Mouse (Mus musculus): ENCODE measurements around the gene Myof.

The Myof gene

DNA sequence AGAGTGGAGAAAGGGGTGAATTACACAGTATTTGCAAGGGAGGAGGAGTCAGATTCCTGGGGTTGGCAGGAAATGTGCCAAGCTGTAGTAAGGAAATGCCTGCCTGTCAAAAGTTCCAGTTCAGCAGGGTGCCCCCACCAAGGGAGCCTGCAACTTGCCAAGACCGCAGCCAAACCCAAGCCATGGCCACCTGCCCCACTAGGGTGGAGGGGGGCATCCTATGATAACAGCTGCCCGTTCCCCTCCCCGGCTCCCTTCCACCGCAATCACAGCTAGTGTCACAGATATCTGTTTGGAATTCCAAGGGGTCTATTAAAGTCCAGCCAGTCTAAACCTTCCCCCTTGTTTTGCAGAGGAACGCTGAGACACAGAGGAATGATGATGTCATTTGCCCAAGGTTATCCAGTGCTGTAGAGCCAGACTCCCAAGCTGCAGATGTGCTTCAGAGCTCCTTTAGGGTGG, 1.1 kb downstream of the Myof start:
- no peak for DNase-seq (ENCODE audit: low read depth, low spot score)

DNA sequence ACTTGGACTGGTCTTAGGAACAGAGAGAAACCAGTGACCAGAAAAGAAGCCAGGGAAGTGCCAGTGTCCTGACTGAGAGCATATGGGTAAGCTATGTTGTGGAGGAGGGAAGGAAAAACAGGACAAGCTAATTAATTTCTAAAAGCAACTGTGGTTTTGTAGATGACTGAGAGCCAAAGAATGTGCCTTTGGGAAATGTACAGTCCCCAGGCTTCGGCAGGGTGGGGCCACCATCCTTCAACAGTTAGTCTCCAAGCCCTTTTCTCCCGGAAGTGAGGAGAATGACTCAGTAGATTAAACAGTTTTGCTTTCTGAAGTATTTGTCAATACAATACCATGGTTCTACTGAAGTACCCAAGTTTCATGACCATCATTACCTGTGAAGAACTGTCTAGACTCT, 5.1 kb downstream of the Myof start:
- no peak for DNase-seq (ENCODE audit: low read depth, low spot score)

DNA sequence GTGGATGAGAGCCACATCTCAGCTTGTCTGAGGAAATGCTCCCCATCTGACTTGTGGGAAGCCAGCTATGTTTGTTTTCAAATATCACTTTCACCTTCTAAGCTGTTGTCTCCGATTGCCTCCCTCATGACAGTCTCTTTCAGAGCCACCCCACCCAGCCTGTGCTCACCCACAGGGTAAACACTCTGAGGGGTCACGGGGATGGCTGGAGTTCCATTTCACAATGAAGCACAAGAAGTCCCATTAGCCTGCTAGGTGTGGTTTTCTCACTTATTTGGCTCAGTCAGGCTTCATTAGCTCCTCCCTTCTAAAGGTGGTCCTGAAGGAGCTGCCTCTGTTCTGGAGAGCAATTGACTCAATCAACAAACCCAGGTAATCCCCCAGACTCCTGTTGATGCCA, 7.6 kb downstream of the Myof start:
- DNase-seq (ENCODE audit: low read depth, low spot score), result no peak

DNA sequence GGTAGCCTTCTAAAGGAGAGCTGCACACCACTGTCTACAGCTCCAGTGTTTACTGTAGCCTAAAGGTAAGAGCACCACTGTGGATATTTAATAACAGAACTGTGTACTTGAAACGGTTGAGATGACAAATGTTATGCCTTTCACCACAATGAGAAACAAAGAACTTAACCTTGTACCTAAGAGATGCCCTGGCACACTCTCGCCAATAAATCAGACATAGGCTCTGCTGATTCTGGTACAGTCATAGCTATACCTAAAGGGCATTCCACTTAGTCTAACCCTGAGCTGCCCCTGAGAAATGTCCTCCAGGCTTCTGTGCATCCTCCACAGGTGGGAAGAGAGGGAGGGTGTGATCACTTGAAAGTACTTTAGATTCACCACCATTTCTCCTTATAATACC, 8.7 kb downstream of the Myof start:
- no peak for DNase-seq (ENCODE audit: low read depth, low spot score)

DNA sequence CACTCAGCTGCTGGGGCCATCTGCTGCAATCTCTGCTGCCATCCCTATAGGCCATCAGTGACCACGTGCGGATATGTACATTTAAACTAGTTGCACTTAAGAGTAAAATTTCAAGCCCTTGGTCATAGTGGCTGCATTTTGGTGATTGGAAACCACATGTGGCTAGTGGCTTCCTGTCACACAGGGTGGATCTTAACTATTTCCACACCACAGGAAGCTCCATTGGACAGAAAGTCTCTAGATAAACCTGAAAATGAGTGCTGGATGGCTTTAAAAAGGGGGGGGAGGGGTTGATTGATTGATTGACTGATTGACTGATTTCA, 9.7 kb downstream of the Myof start:
- no peak for DNase-seq (ENCODE audit: low read depth, low spot score)

DNA sequence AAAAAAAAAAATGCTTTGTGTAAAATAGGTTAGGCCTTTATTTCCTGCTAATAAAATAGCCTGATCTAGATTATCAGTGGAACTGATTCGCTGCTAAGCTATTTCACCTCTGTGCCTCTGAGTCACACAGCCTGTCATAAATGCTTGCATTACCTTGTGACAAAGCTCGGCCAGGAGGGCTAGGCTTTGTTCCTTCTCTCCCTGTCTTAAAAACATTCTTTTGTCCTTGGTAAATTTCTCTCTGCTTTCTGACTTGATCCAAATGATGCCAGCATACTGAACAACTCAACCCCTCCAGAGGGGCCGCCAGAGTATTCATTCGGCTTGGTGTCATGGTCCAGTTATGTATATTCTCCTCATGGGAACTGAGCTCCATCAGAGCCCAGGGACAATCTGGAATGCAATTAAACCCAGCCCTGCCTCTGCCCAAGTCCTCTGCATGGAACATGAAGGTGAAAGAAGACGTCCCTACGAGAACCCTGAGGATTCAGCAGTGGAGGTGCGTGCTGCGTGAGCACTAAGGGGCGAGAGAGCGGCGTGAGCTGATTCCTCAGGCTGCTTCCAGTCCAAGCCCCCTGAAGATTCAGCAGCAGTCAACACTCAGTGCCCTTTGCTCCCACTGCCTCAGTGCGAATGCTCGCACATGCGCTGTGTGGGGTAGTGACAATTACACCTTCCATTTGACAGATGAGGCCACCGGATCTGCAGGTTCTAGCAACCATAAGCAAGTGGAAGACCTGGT, 10.2 kb downstream of the Myof start:
- no peak for DNase-seq (ENCODE audit: low read depth, low spot score)

DNA sequence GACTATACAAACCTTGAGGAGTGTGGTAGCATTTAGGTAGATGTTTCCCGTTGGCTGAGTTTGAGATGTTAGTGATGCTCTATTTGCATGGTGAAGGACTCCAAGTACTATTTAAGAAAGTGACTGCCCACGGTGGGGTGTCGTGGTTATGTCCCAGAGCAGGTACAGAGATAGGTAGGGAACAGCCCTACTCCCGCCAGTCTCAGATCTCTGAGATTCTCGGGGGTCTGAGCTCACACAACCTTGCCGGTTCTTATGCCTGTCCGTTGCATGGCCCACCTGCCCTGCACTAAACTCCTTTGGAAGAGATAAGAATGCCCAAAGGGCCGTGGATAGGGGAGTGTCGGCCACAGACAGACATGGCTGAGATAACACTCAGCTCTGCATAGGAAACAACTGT, 12.2 kb downstream of the Myof start:
- no peak for DNase-seq (ENCODE audit: low read depth, low spot score)

DNA sequence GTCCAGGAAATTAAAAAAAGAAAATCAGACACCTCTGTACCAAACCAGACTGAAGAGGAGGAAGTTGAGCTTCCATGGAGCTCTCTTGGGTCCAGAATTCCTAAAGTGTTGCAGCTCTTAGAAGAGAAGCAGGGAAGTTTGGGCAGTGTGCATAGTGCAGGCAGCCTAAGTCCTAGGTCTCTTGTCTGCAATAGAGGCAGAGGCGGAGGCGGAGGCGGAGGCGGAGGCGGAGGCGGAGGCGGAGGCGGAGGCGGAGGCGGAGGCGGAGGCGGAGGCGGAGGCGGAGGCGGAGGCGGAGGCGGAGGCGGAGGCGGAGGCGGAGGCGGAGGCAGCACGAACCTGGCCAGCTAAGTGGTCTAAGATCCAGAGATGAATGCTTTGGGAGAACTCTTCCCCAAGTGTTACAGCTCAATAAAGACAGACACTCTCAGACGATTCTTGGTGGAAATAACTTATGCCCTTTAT, 12.7 kb downstream of the Myof start:
- DNase-seq (ENCODE audit: low read depth, low spot score), result no peak

DNA sequence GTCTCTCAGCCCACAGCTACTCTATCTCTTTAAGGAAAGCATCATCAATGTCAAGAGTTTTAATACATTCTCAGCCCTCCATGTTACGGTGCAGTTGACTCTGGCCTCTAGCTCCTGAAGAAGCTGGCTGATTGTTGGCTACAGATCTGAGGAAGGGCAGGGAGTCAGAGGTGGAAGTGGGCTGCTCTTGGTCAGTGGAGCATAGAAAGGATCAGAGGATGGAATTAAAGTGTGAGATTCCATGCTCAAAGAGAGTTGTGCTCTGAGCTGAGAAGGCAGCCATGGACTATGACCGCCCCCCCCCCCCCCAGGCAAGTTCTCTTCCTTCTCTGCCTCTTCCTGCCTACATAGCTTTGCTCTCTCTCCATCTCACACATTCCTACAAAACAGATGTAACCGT, 13.5 kb downstream of the Myof start:
- no peak for DNase-seq (ENCODE audit: low read depth, low spot score)

DNA sequence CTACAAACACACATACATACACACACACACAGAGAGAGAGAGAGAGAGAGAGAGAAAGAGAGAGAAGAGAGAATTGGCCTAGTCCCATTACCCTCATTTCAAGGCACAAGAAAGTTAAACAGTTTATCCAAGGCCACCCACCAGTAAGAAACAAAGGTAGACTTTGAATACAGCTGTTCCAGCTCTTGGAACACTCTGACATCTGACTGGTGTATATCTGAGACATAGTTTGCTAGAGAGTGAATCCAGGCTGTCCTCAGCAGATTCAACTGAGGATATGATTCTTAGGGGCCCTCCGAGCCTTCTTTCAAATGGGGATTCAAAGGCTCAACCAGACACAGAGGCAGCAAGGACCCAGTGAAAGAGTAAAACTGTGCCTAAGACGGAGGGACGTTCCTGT, 14.1 kb downstream of the Myof start:
- no peak for DNase-seq (ENCODE audit: low read depth, low spot score)

DNA sequence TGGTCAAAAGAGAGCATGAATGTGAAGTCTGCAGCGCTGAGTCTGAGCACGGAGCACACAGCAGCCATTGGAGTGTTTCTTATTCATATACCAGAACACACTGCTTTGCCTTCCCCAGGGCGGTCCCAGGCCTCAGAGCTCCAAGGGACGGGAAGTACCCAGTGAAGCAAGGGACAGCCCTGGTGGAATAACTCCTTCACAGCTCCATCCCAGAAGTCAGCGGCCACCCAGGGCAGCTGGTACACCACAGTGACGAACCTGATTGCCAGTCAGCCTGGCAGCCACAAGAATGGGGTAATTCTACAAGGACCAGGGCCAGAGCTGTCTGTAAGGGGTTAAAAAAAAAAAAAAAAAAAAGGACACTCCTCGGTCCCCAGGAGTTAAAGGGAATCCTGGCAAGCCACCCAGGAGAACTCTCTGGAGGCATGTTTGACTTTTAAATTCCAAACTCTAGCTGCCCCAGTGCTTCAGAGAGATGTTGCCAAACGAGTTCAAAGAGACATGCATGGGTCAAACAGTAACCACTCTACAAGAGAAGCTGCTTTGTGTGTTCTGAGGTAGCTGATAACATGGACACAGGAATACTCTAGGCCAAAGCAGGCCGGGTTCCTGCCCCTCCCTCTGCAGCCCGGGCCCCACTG, 15.4 kb downstream of the Myof start:
- DNase-seq (ENCODE audit: low read depth, low spot score), result no peak

DNA sequence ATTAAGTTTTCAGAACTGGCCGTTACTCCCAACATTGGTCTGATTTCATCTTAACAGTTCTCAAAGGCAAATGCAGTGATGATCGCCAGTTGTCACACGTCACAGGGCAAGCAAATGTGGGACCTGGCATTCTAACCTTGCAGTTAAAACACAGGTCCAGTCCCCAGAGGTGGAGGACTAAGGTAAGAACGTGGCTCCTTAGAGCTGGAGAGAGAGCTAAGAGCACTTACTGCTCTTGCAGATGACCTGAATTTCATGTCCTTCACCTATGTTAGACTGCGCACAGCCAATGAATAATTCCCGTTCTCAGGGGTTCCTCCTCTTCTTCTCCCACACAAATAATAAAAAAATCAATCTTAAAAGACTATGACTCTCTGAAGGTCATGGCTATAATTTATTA, 16.0 kb downstream of the Myof start:
- no peak for DNase-seq (ENCODE audit: low read depth, low spot score)

DNA sequence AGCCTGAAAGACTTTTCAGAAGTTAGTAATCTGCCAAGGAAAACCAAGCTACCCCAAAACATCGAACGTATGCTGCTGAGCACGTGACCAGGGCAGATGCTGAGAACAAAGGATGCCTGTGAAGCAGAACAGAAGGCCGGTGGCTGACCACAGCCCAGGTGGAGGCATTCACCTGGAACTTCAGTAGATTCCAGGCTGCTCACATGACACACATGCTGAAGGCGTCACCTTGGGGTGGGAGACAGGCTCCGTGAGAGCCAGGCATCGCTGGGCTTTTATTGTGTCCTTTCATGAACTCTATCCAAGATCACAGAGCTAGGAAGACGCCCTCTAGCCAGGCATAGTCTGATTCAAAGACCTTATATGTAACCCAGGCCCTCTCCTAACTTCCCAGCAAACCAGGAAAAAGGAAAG, 17.2 kb downstream of the Myof start:
- DNase-seq (ENCODE audit: low read depth, low spot score), result no peak

DNA sequence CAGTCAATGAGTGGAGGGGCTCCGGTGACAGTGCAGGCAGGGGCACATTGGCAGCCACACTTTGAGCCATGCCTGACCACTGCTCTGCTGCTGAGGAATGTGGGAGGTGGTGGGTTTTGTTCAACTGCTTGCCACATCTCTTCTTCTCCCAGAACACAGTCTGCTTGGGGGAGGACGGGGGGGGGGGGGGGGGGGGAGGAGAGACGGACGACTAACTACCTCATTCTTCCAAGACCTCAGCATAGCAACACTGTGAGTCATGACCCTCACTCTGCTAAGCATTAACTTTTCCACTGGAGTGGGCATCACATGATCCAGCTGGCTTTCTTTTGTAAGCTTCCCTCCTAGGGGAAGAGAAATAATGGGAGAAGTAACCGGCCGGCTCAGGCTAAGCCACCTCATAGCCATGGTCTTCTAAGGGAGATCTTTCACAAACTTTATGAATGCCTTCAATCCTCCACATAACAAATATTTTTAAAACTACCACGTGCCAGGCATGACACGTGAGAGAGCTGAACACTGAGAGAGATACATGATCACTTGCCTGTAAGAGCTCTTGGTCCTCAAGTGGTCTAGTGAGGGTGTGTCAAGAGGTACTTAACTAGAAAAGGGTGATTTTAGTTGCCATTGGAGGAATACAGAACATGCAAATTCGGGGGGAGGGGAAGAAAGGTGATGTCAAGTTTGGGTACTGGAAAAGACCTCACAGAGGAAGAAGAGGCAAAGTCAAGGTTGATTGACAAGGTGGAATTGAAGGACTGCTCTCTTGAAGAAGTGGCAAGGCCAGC, 17.9 kb downstream of the Myof start:
- no peak for DNase-seq (ENCODE audit: low read depth, low spot score)

DNA sequence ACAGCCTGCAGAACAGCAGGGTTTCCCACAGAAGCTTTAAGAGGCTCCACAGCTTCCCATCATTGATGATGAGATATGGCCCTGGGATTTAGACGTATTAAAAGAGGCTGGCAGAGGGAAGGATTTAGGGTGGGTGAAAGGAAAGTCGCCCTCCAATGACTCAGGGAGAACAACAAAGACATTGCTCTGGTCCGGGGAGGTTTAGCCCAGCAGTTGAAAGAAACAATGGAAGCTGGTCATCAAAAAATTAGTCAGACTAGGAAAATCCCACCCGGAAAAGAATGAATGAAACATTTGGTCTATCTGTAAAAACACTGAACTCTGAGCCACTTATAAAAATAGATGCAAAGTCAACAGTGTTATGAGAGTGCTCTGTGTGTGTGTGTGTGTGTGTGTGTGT, 19.8 kb downstream of the Myof start:
- DNase-seq (ENCODE audit: low read depth, low spot score), result no peak

DNA sequence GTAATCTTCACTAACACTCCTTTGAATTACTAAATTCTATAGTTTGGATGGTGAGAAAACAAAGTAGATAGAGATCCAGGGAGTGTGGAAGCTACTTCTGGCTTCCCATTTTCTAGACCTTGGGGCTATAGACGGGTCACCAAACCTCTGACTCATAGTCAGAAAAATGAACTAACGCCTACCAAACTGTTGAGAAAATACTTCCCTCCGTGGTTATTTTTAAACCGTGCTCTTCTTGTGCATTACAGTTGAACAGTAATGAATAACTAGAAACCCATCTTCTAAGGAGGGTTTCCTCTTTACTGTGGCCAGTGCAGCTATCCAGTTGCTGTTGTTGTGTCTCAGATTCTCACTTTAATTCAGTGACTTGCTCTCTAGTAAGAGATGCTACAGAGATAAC, 20.7 kb downstream of the Myof start:
- DNase-seq (ENCODE audit: low read depth, low spot score), result no peak

DNA sequence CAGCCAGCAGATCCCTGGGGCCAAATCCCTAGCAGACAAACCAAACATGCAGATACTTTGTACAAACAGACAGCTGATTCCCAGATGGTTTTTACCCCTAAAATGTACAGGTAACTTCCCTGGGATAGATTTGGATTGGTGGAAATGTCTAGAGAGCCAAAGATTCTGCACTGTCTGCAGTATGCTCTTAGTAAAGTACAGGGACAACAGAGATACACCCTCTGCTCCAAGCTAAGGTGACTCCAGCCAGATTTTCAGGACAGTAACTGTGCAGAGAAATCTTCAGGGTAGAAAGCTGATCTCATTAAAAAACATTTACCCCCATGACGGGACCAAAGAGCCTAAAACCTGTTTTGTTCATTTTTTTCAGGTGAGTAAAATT, 27.5 kb downstream of the Myof start:
- DNase-seq (ENCODE audit: low read depth, low spot score), result no peak

DNA sequence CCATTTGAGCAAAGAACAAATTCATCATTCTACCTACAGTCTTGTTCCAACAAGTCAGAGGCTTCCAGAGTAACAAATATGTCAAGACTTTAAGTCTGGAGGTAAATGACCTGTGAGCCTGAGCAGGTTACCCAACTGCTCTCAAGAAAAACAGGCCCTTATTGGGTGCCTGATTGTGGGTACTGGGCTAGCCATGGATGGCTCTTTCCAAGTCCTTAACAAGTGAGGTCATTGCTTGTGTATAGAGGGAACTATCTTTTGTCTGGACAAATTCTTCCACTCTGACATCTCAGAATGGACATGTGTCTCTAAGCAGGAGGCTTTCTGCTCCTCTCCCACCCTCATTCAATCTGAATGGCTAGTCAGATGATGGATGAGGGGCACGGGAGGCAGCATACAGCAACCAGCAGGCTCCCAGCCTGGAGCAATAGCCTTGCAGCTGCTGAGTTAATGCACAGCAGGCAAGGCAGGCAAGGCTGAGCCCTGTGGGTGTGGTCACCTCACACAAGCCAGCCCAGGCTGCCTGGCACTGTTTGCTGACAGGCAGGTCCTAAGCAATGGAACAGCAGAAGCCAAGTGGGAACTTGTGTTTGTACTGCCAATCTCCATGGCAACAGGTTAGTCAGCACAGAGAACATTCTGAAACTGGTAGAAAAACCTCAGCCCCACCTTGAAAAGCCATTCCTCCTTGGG, 28.1 kb downstream of the Myof start:
- peak; percentile 51 for DNase-seq (ENCODE audit: low read depth, low spot score)

DNA sequence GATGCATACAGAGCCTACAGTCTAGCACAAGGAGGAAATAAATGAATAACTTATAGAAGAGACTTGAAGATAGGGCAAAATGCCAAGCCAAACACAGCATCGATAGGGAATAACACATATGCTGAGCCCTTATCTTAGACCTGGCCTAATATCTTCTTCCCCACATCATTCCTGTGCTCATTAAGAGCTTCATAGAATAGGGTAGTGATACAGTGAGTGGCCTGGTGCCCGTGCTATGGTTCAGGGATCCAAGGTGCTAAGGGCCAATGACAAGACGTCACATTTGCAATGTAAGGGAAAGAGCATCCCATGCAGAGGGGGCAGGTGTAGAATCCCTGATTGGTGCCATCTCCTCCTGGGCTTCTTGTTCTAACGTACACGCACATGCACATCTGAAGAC, 28.9 kb downstream of the Myof start:
- no peak for DNase-seq (ENCODE audit: low read depth, low spot score)

DNA sequence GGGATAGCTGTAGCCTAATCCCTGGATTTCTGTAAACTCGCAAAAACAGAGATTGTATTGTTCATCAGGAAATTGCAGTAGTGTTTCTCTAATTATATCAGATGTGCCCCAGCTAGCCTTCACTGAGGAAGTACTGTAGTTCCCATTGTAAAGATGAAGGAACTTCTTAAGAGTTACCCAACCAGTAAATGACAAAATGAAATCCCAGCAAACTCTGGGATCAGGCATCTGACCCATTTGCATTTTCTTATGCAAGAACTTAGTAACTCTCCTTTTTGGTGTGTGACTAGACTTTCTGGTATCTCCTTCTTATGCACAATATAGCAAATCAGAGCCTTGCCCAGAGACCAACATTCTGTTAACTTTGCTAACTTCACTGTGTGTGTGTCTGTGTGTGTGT, 32.0 kb downstream of the Myof start:
- DNase-seq (ENCODE audit: low read depth, low spot score), result no peak

DNA sequence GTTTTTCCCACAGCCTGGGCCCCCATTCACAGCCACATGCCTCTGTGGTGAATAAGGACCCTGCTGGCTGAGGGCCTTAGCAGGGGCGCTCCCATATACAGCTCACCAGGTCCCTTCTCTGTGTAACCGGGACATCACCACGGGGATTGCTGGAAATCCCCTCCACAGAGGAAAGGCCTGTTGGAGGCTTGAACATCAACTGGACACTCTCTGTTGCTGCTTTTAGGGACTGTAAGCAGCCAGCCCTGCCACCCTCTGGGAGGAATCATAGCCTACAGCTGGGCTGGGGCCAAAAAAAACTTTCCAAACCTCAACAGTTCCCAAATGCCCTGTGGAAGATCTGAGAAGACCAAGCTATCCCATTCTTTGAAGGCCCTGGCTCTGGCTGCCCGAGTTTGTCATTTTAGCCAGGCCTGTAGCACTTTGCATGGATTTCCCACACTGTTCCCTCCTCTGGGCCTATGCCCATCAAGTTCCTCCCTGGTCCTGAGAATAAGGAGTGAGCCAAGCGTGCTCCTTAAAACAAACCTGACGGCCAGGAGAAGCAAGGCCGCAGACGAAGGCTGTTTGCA, 38.5 kb downstream of the Myof start:
- DNase-seq (ENCODE audit: low read depth, low spot score), result no peak

Data from embryo, embryonic 11.5 days (tissue).